Mouse (Mus musculus) kidney, postnatal 25 days (tissue): ENCODE measurements around the gene Dusp13.

Experiments
- DNase-seq, 2 experiments: peaks; one replicate each; pipeline ENCODE4 v3.0.0; 2021; ENCODE audit warnings: mixed read lengths in 2 of 2

Gene Dusp13

GRCm38 (mm10) chr14:21750881-21751542 lies at the start of gene Dusp13:
Gene Dusp13, minus strand, starts transcription at chr14:21751181.
- DNase-seq = peak; percentile 76 to 90

- no peak for DNase-seq
These were observed 49.7 kb upstream of the Dusp13 start for GRCm38 (mm10) chr14:21800641-21801040.

- no peak for DNase-seq
These were observed 41.3 kb upstream of the Dusp13 start for GRCm38 (mm10) chr14:21792250-21792649.

- DNase-seq = no peak
These were observed 40.7 kb upstream of the Dusp13 start for GRCm38 (mm10) chr14:21791722-21792121.

GRCm38 (mm10) chr14:21790585-21791251 lies 39.7 kb upstream of the Dusp13 start:
- DNase-seq = no peak

GRCm38 (mm10) chr14:21788121-21788520 lies 37.1 kb upstream of the Dusp13 start:
- DNase-seq = no peak

GRCm38 (mm10) chr14:21787374-21787773 lies 36.4 kb upstream of the Dusp13 start:
- peak; percentile 11 to 41 for DNase-seq

GRCm38 (mm10) chr14:21786500-21786899 lies 35.5 kb upstream of the Dusp13 start:
- DNase-seq = peak; percentile 70 to 74

GRCm38 (mm10) chr14:21776201-21776600 lies 25.2 kb upstream of the Dusp13 start:
- DNase-seq = peak; percentile 21 to 51

GRCm38 (mm10) chr14:21773946-21774345 lies 23.0 kb upstream of the Dusp13 start:
- peak in 1 of 2 experiments; percentile 29 for DNase-seq

- no peak for DNase-seq
These were observed 21.7 kb upstream of the Dusp13 start for GRCm38 (mm10) chr14:21772506-21773281.

GRCm38 (mm10) chr14:21766398-21766958 lies 15.5 kb upstream of the Dusp13 start:
- no peak for DNase-seq

GRCm38 (mm10) chr14:21765754-21766397 lies 14.9 kb upstream of the Dusp13 start:
- no peak for DNase-seq

- no peak for DNase-seq
These were observed 13.7 kb upstream of the Dusp13 start for GRCm38 (mm10) chr14:21764646-21765045.

GRCm38 (mm10) chr14:21763736-21764135 lies 12.8 kb upstream of the Dusp13 start:
- no peak for DNase-seq

- no peak for DNase-seq
These were observed 10.6 kb upstream of the Dusp13 start for GRCm38 (mm10) chr14:21761560-21761959.

- DNase-seq = no peak
These were observed 2.4 kb upstream of the Dusp13 start for GRCm38 (mm10) chr14:21753367-21753766.

GRCm38 (mm10) chr14:21752411-21752810 lies 1.4 kb upstream of the Dusp13 start:
- DNase-seq = no peak

- DNase-seq = peak; percentile 88 to 91
These were observed 737 bp downstream of the Dusp13 start, which contains the start of gene Samd8 for GRCm38 (mm10) chr14:21750008-21750880. Gene Samd8, plus strand, starts transcription at chr14:21750531.

- peak; percentile 65 to 86 for DNase-seq
These were observed 2.7 kb downstream of the Dusp13 start for GRCm38 (mm10) chr14:21748142-21748870.
